Mouse (Mus musculus) induced T-regulatory cell, adult 2 months (primary cell): Measurements from ENCODE around the gene Thap7.

Source experiments
- DNase-seq: peaks from one replicate; pipeline ENCODE4 v3.0.0-alpha.2; 2012; ENCODE audit warnings: low read depth

Gene Thap7

DNA sequence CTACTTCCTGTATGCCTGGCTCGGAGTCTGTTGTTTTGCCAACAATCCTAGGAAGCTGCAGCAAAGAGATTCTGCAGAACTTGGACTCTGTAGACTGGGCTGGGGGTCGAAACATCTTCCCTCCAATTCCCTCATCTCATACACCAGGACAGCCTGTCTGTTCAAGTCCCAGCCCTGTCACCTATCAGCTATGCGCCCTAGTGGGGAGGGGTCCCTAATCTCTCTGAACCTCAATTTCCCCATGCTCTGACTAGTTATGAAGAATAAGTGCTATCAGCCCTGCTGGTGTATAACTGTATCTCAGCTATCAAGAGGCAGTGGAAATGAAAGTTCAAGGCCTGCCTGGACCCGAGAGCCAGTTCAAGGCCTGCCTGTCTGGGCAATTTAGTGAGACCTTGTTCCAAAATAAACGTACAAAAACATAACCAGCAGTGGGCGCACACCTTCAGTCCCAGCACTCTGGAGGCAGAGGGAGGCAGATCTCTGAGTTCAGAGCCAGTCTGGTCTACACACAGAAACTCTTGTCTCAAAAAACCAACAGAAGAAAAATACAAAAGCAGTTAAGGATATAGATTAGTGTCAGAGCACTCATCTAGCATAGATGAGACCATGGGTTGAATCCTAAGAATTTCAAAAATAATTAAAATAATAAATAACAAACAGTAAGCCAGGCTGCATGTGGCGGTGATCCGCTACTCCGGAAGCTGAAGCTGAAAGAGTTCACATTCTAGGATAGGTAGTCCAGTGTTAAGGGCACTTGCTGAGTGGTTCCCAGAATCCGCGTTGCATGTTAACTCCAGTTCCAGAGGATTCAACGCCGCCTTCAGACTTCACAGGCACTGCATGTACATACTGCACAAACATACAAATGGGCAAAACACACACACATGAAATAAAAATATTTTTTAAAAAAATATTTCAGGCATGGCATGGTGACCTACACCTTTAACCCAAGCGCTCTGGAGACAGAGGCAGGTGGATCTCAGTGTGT, 42.2 kb downstream of the Thap7 start:
- peak; percentile 45 for DNase-seq

GRCm38 (mm10) chr16:17486505-17486904, 44.4 kb downstream of the Thap7 start:
- DNase-seq, result no peak

DNA sequence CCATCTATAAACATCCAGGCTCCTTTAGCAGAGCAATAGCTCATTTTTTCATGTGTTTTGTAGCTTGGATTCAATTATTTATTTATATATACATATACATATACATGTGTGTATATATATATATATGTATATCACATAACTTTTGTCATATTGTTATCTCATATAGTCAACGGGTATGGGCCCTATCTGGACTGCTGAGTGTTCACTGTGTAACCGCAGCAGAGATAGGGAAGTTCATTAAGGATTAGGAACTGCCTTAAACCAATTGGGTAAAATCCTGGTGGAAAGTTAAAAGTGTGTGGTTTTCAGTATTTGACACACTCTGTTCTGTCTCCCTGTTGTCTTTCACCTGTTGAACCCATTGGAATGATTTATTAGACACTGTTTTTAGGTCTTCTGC, 49.5 kb downstream of the Thap7 start:
- DNase-seq, result no peak

DNA sequence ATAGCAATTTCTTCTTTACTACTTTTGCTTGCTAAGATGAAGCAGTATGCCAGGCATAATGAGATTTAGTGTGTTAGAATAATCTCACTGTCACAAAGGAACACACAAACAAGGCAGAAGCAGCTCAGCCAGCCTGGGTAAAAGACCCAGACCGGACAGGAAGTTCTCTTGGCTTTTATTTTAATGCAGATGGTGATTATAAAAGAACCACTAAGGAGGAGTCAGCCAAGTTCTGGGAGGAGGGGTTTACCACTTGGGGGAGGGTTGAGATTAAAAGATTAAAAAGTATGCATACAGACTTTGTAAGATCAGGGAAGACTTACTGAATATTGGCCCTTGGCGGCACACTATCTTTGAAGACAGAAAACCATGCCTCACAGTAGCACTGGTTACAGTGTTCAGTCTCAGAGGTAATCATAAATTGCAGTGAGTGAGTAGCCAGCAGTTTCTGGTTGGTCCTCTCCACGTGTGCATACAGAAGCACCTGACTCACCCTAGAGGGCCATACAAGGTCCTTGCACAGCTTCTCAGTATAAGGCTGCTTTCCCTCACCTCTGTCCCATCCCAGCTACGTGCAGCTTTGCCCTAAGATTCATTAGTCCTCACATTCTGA, 52.5 kb downstream of the Thap7 start:
- no peak for DNase-seq
